Mouse (Mus musculus): ENCODE measurements around the gene Cox7a1. TPM values are rescaled to one million over a fixed set of nuclear protein-coding genes. Genes with fewer than 3 reads are reported as not detected.
"Not testable (repeated sequence)": the region's sequence is repeated elsewhere in the genome, so short reads cannot be mapped to it uniquely, and the experiment has no call there.

Cox7a1 gene
- polyA plus RNA-seq, 1 experiment from 2014 or later: 4.5 TPM

- H3K9ac ChIP-seq (ENCODE audit: low read depth, low read length): 0 out of 2 replicates have a peak overlapping the region, but pooled peaks have one; percentile 87
- WGBS: 67% methylated on average over 6 of the region's 6 CpGs
- peak overlapping the region; percentile 24; the same call in 1 of the 2 replicates for H3K27ac ChIP-seq (ENCODE audit: low read depth, low read length)
- no peak overlapping the region; the same call in 1 of the 2 replicates for H3K4me3 ChIP-seq (ENCODE audit: low read length)
- no peak for ATAC-seq (ENCODE audit: low FRiP score, low TSS enrichment)
- no peaks in the 10 kb centered on the region for H3K27me3 ChIP-seq (ENCODE audit: control insufficient read depth, insufficient read depth, low read length)
- H3K4me1 ChIP-seq (ENCODE audit: control insufficient read depth, insufficient read depth, low read length): peaks cover 15% of the 10 kb centered on the region
- peak overlapping the region; percentile 77 for H3K4me2 ChIP-seq (replicated peaks; ENCODE audit: low read depth, low read length)
- H3K9me3 ChIP-seq (ENCODE audit: control insufficient read depth, low read length): no peaks in the 10 kb centered on the region
- peaks cover 20% of the 10 kb centered on the region for H3K36me3 ChIP-seq (ENCODE audit: control insufficient read depth, insufficient read depth, low read length)
Observed at GRCm38 (mm10) chr7:30195461-30195860, 11.5 kb downstream of the Cox7a1 start.

- ATAC-seq (ENCODE audit: low FRiP score, low TSS enrichment): no peak
- WGBS: 75% methylated on average over 6 of the region's 6 CpGs
- Histone ChIP-seq H3K4me3 (ENCODE audit: low read length) (no peak overlapping the region), H3K4me1 (ENCODE audit: control insufficient read depth, insufficient read depth, low read length) (peaks cover 15% of the 10 kb centered on the region), H3K9me3 (ENCODE audit: control insufficient read depth, low read length) (no peaks in the 10 kb centered on the region), H3K27ac (ENCODE audit: low read depth, low read length) (no peak overlapping the region), H3K27me3 (ENCODE audit: control insufficient read depth, insufficient read depth, low read length) (no peaks in the 10 kb centered on the region), H3K9ac (ENCODE audit: low read depth, low read length) (no peak overlapping the region), H3K4me2 (replicated peaks; ENCODE audit: low read depth, low read length) (no peak overlapping the region), H3K36me3 (ENCODE audit: control insufficient read depth, insufficient read depth, low read length) (peaks cover 13% of the 10 kb centered on the region)
Observed at GRCm38 (mm10) chr7:30196171-30196570, 12.2 kb downstream of the Cox7a1 start.

- no peak for ATAC-seq (ENCODE audit: low FRiP score, low TSS enrichment)
- Histone ChIP-seq H3K4me1 (ENCODE audit: control insufficient read depth, insufficient read depth, low read length) (peaks cover 13% of the 10 kb centered on the region), H3K27ac (ENCODE audit: low read depth, low read length) (0 out of 2 replicates have a peak overlapping the region, but pooled peaks have one; percentile 47), H3K4me3 (ENCODE audit: low read length) (no peak overlapping the region), H3K4me2 (replicated peaks; ENCODE audit: low read depth, low read length) (no peak overlapping the region), H3K36me3 (ENCODE audit: control insufficient read depth, insufficient read depth, low read length) (no peaks in the 10 kb centered on the region; the same call in 1 of the 2 replicates), H3K9me3 (ENCODE audit: control insufficient read depth, low read length) (no peaks in the 10 kb centered on the region), H3K27me3 (ENCODE audit: control insufficient read depth, insufficient read depth, low read length) (no peaks in the 10 kb centered on the region), H3K9ac (ENCODE audit: low read depth, low read length) (no peak overlapping the region)
- WGBS: 41% methylated on average over 5 of the region's 5 CpGs
Observed at GRCm38 (mm10) chr7:30197592-30198129, 13.7 kb downstream of the Cox7a1 start.

- no peak for ATAC-seq (ENCODE audit: low FRiP score, low TSS enrichment)
- H3K9me3 ChIP-seq (ENCODE audit: control insufficient read depth, low read length): no peaks in the 10 kb centered on the region
- no peak within 1 kb of the TSS for H3K9ac ChIP-seq (ENCODE audit: low read depth, low read length)
- H3K36me3 ChIP-seq (ENCODE audit: control insufficient read depth, insufficient read depth, low read length): no peaks in the 10 kb centered on the region
- no peak within 1 kb of the TSS for H3K4me3 ChIP-seq (ENCODE audit: low read length)
- 0 out of 2 replicates have a peak within 1 kb of the TSS, but pooled peaks have one; percentile 47 for H3K27ac ChIP-seq (ENCODE audit: low read depth, low read length)
- peak within 1 kb of the TSS; percentile 15; the same call in 1 of the 2 replicates for H3K4me2 ChIP-seq (replicated peaks; ENCODE audit: low read depth, low read length)
- H3K4me1 ChIP-seq (ENCODE audit: control insufficient read depth, insufficient read depth, low read length): peaks cover 5% of the 10 kb centered on the region; the same call in 1 of the 2 replicates
- H3K27me3 ChIP-seq (ENCODE audit: control insufficient read depth, insufficient read depth, low read length): no peaks in the 10 kb centered on the region
- 9% methylated on average over 8 of the region's 8 CpGs for WGBS
Observed at GRCm38 (mm10) chr7:30198481-30198971, 14.6 kb downstream of the Cox7a1 start, which contains the start of gene Capns1. Gene Capns1, minus strand, starts transcription at chr7:30198811.

GRCm38 (mm10) chr7:30199498-30200139, 15.7 kb downstream of the Cox7a1 start:
- H3K36me3 ChIP-seq (ENCODE audit: control insufficient read depth, insufficient read depth, low read length): no peaks in the 10 kb centered on the region
- H3K9ac ChIP-seq (ENCODE audit: low read depth, low read length): no peak overlapping the region
- H3K4me3 ChIP-seq (ENCODE audit: low read length): no peak overlapping the region
- peaks cover 4% of the 10 kb centered on the region; the same call in 1 of the 2 replicates for H3K4me1 ChIP-seq (ENCODE audit: control insufficient read depth, insufficient read depth, low read length)
- H3K4me2 ChIP-seq (replicated peaks; ENCODE audit: low read depth, low read length): no peak overlapping the region
- no peak overlapping the region for H3K27ac ChIP-seq (ENCODE audit: low read depth, low read length)
- WGBS: 73% methylated on average over 18 of the region's 18 CpGs
- H3K27me3 ChIP-seq (ENCODE audit: control insufficient read depth, insufficient read depth, low read length): no peaks in the 10 kb centered on the region
- ATAC-seq (ENCODE audit: low FRiP score, low TSS enrichment): no peak
- no peaks in the 10 kb centered on the region for H3K9me3 ChIP-seq (ENCODE audit: control insufficient read depth, low read length)

- no peaks in the 10 kb centered on the region for H3K36me3 ChIP-seq (ENCODE audit: control insufficient read depth, insufficient read depth, low read length)
- no peaks in the 10 kb centered on the region for H3K27me3 ChIP-seq (ENCODE audit: control insufficient read depth, insufficient read depth, low read length)
- WGBS: 81% methylated on average over 5 of the region's 5 CpGs
- no peak overlapping the region for H3K27ac ChIP-seq (ENCODE audit: low read depth, low read length)
- H3K9me3 ChIP-seq (ENCODE audit: control insufficient read depth, low read length): no peaks in the 10 kb centered on the region
- ATAC-seq (ENCODE audit: low FRiP score, low TSS enrichment): no peak
- H3K4me3 ChIP-seq (ENCODE audit: low read length): no peak overlapping the region
- H3K4me2 ChIP-seq (replicated peaks; ENCODE audit: low read depth, low read length): no peak overlapping the region
- H3K9ac ChIP-seq (ENCODE audit: low read depth, low read length): no peak overlapping the region
- peaks cover 2% of the 10 kb centered on the region; the same call in 1 of the 2 replicates for H3K4me1 ChIP-seq (ENCODE audit: control insufficient read depth, insufficient read depth, low read length)
Observed at GRCm38 (mm10) chr7:30200200-30200599, 16.3 kb downstream of the Cox7a1 start.

- H3K4me1 ChIP-seq (ENCODE audit: control insufficient read depth, insufficient read depth, low read length); H3K27me3 ChIP-seq (ENCODE audit: control insufficient read depth, insufficient read depth, low read length); H3K4me3 ChIP-seq (ENCODE audit: low read length); H3K9ac ChIP-seq (ENCODE audit: low read depth, low read length); H3K4me2 ChIP-seq (replicated peaks; ENCODE audit: low read depth, low read length); H3K9me3 ChIP-seq (ENCODE audit: control insufficient read depth, low read length); H3K36me3 ChIP-seq (ENCODE audit: control insufficient read depth, insufficient read depth, low read length); ATAC-seq (ENCODE audit: low FRiP score, low TSS enrichment); H3K27ac ChIP-seq (ENCODE audit: low read depth, low read length): not testable (repeated sequence)
- 91% methylated on average over 5 of the region's 5 CpGs for WGBS
Observed at GRCm38 (mm10) chr7:30200661-30201060, 16.7 kb downstream of the Cox7a1 start.

GRCm38 (mm10) chr7:30202895-30203690, 19.1 kb downstream of the Cox7a1 start:
- Histone ChIP-seq H3K4me1 (ENCODE audit: control insufficient read depth, insufficient read depth, low read length) (no peaks in the 10 kb centered on the region), H3K27me3 (ENCODE audit: control insufficient read depth, insufficient read depth, low read length) (no peaks in the 10 kb centered on the region), H3K9me3 (ENCODE audit: control insufficient read depth, low read length) (no peaks in the 10 kb centered on the region), H3K9ac (ENCODE audit: low read depth, low read length) (no peak overlapping the region), H3K27ac (ENCODE audit: low read depth, low read length) (no peak overlapping the region), H3K4me3 (ENCODE audit: low read length) (no peak overlapping the region), H3K36me3 (ENCODE audit: control insufficient read depth, insufficient read depth, low read length) (no peaks in the 10 kb centered on the region), H3K4me2 (replicated peaks; ENCODE audit: low read depth, low read length) (no peak overlapping the region)
- no peak for ATAC-seq (ENCODE audit: low FRiP score, low TSS enrichment)
- WGBS: 82% methylated on average over 11 of the region's 11 CpGs

Measured in kidney, embryonic 14.5 days (tissue).